Mouse (Mus musculus): ENCODE data around the gene Rft1.

- TF ChIP-seq POLR2A (IDR thresholded peaks at IDR 0.05; ENCODE audit: low read depth, low read length): no peak
- TF ChIP-seq CTCF (conservative IDR thresholded peaks at IDR 0.05; ENCODE audit: insufficient read depth, insufficient read length, low read depth, low read length): no peak
Observed at GRCm38 (mm10) chr14:30628235-30628634, 25.9 kb upstream of the Rft1 start.

All from kidney, adult 2 months (tissue).